Mouse (Mus musculus): ENCODE results near the gene Cep72. TPM values are rescaled to one million over a fixed set of nuclear protein-coding genes. Genes with fewer than 3 reads are reported as not detected.

The Cep72 gene
- total RNA-seq, 2 experiments from 2014 or later: 0.94 to 1.5 TPM

Other genes starting within 250 kb of the Cep72 start
- gene Nkd2, start 214.7 kb downstream of the Cep72 start, total RNA-seq (2021): 1 to 10 TPM; 7.4 to 8.5 TPM
- gene Trip13, start 124.5 kb downstream of the Cep72 start, total RNA-seq (2021): under 1 TPM; 0.48 to 0.87 TPM
- 100 to 1,000 TPM in 1 of 2 experiments, 10 to 100 TPM in 1; 99.3 to 106 TPM for gene Brd9, start 124.5 kb downstream of the Cep72 start, total RNA-seq (2021)
- gene Zdhhc11, start 98.4 kb downstream of the Cep72 start, total RNA-seq (2021): not detected
- gene Tppp, start 52.9 kb downstream of the Cep72 start, total RNA-seq (2021): 100 to 1,000 TPM; 283 to 288 TPM
- 1 to 10 TPM in 1 of 2 experiments, under 1 TPM in 1; 0.77 to 1.3 TPM for gene Slc9a3, start 59.2 kb upstream of the Cep72 start, total RNA-seq (2021)
- gene Exoc3, start 146.4 kb upstream of the Cep72 start, total RNA-seq (2021): 10 to 100 TPM; 63.6 to 70.9 TPM
- gene Ahrr, start 230.0 kb upstream of the Cep72 start, total RNA-seq (2021): under 1 TPM; 0.50 to 0.58 TPM